17 mouse cellular contexts compared by ENCODE assay signal in genomic region chr6:113109956-113110355, GRCm38 (mm10). TPM values are rescaled to one million over a fixed set of nuclear protein-coding genes. Genes with fewer than 3 reads are reported as not detected.
DNase-seq lines count a peak whose midpoint lies in the region; ATAC-seq and TF ChIP-seq lines count a peak whose summit lies in the region.
"Had no signal": no experiment of that assay in that cellular context is flagged by ENCODE, and none has a peak within 500 bp of the region (broad histone marks: within the 10 kb centered on the region; RNA-seq: fewer than 3 reads in every experiment).

No protein-coding gene starts in this region.

- WGBS in midbrain, embryonic 16.5 days = 91% methylated on average over 7 of the region's 7 CpGs

- H3K27me3 ChIP-seq in midbrain, embryonic 16.5 days (ENCODE audit: control insufficient read depth, insufficient read depth, low read depth, low read length) = no peaks in the 10 kb centered on the region
- H3K27me3 ChIP-seq: embryonic facial prominence, embryonic 12.5 days; forebrain, embryonic 12.5 days had no signal

- no peak overlapping the region for H3K4me3 ChIP-seq in layer of hippocampus, adult 2 months
- no peak overlapping the region for H3K4me3 ChIP-seq in midbrain, embryonic 16.5 days (ENCODE audit: low read depth, low read length)
- H3K4me3 ChIP-seq: embryonic facial prominence, embryonic 10.5 days; embryonic facial prominence, embryonic 12.5 days; forebrain, embryonic 12.5 days had no signal

- peaks cover 24% of the 10 kb centered on the region for H3K36me3 ChIP-seq in midbrain, embryonic 16.5 days (ENCODE audit: control insufficient read depth, insufficient read depth, low read length)

- no peak for ATAC-seq in midbrain, embryonic 16.5 days
- ATAC-seq: forebrain, embryonic 14.5 days; forebrain, embryonic 16.5 days had no signal

- H3K4me1 ChIP-seq in midbrain, embryonic 16.5 days (ENCODE audit: control insufficient read depth, insufficient read depth, low read length) = no peaks in the 10 kb centered on the region
- H3K4me1 ChIP-seq: embryonic facial prominence, embryonic 10.5 days; embryonic facial prominence, embryonic 12.5 days; forebrain, embryonic 12.5 days had no signal

- no peak for TF ChIP-seq CTCF in layer of hippocampus, adult 2 months (conservative IDR thresholded peaks at IDR 0.05)

- peak overlapping the region; percentile 46; the same call in 1 of the 2 replicates for H3K27ac ChIP-seq in layer of hippocampus, adult 2 months
- no peak overlapping the region for H3K27ac ChIP-seq in midbrain, embryonic 16.5 days (ENCODE audit: low read length)
- H3K27ac ChIP-seq: embryonic facial prominence, embryonic 10.5 days; embryonic facial prominence, embryonic 12.5 days; forebrain, embryonic 12.5 days had no signal

- DNase-seq in adrenal gland, adult 2 months = peak; percentile 54
- DNase-seq in adrenal gland, postnatal 25 days = no peak
- DNase-seq in layer of hippocampus, adult 2 months (ENCODE audit: low spot score in 2 of 2) = no peak
- DNase-seq in layer of hippocampus, adult 9-11 months = no peak
- DNase-seq in adrenal gland, postnatal 14 days = peak; percentile 47
- DNase-seq in heart, postnatal 36 days = no peak
- DNase-seq: cerebellum, adult 11-12 months; cerebellum, adult 2 months; cerebellum, adult 9-10 months; cerebellum, postnatal 10 days; cerebellum, postnatal 25 days had no signal

- intact Hi-C loops in heart, postnatal 36 days (cut with DNase I) = loop anchor here (5.0 to 10.0 kb wide), 2 partner anchors 38 to 415 kb away; partner anchors contain the start of gene Rad18

- H3K9ac ChIP-seq in midbrain, embryonic 16.5 days (ENCODE audit: low read depth, low read length) = no peak overlapping the region
- H3K9ac ChIP-seq: embryonic facial prominence, embryonic 12.5 days; forebrain, embryonic 12.5 days had no signal

- no peaks in the 10 kb centered on the region for H3K9me3 ChIP-seq in midbrain, embryonic 16.5 days (replicated peaks; ENCODE audit: control insufficient read depth, low read length, poor library complexity, severe bottlenecking)
- H3K9me3 ChIP-seq: embryonic facial prominence, embryonic 10.5 days; embryonic facial prominence, embryonic 12.5 days; forebrain, embryonic 12.5 days had no signal

- H3K4me2 ChIP-seq in midbrain, embryonic 16.5 days (ENCODE audit: low read length) = no peak overlapping the region
- H3K4me2 ChIP-seq: embryonic facial prominence, embryonic 12.5 days; forebrain, embryonic 12.5 days had no signal

RNA-seq across cellular contexts. Expression of gene Setd5, which starts 32.8 kb away (rescaled TPM):
- 10 to 100 TPM; 72.0 to 96.9 TPM for total RNA-seq in adrenal gland, adult 2 months (2021)
- polyA plus RNA-seq in adrenal gland, adult 2 months (2012; rRNA removed) = 22.8 and 24.3 TPM in 2 replicates
- 128 TPM in 2 replicates for total RNA-seq in adrenal gland, postnatal 25 days (2021)
- total RNA-seq in layer of hippocampus, adult 2 months (2021) = 100 to 1,000 TPM; 110 to 113 TPM
- total RNA-seq in adrenal gland, postnatal 14 days (2021) = 104 and 113 TPM in 2 replicates
- polyA plus RNA-seq in midbrain, embryonic 16.5 days (2015; fragmentation: Nextera tagmentation; extraction: Ambion mirVana) = 45.4 and 46.5 TPM in 2 replicates
- total RNA-seq in heart, postnatal 36 days (2021) = 10 to 100 TPM; 34.3 to 42.0 TPM

Comparison
In these comparisons a context has a peak if more than half of its experiments do, and no peak if none do; other contexts are left out.
1. DNase-seq: peak in adrenal gland, adult 2 months (single experiment) and adrenal gland, postnatal 14 days (single experiment); none in adrenal gland, postnatal 25 days (single experiment), layer of hippocampus, adult 2 months (0 of 2), layer of hippocampus, adult 9-11 months (single experiment) and heart, postnatal 36 days (0 of 2).